Comparison of ENCODE assay signal across 26 mouse cellular contexts in the genomic region with DNA sequence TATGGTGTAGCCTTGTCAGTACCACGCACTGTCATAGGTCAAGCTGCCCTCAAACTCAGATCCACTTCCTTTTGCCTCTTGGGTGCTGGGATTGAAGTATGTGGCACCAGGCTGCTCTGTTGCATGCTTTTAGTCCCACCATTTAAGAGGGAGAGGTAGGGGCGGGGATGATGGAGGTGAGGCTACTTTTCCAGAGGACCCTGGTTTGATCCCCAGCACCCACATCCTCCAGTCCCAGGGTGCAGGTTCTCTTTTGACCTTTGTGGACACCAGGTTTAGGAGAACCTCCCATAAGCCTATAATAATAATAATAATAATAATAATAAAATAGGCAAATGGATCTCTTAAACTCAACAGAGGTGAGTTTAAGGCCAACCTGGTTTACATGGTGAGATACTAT.
"Had no signal": no experiment of that assay in that cellular context is flagged by ENCODE, and none has a peak within 500 bp of the region (broad histone marks: within the 10 kb centered on the region; RNA-seq: fewer than 3 reads in every experiment).

No protein-coding gene starts in this region.

- H3K4me2 ChIP-seq: embryonic facial prominence, embryonic 12.5 days; embryonic facial prominence, embryonic 13.5 days; embryonic facial prominence, embryonic 15.5 days; forebrain, embryonic 12.5 days; forebrain, embryonic 13.5 days; forebrain, embryonic 15.5 days had no signal

- H3K4me1 ChIP-seq: embryonic facial prominence, embryonic 13.5 days; forebrain, embryonic 12.5 days; forebrain, embryonic 13.5 days; forebrain, embryonic 15.5 days had no signal

- H3K9me3 ChIP-seq: embryonic facial prominence, embryonic 12.5 days; embryonic facial prominence, embryonic 13.5 days; embryonic facial prominence, embryonic 15.5 days; forebrain, embryonic 12.5 days; forebrain, embryonic 13.5 days; forebrain, embryonic 15.5 days; heart, embryonic 10.5 days had no signal

- H3K9ac ChIP-seq: embryonic facial prominence, embryonic 12.5 days; embryonic facial prominence, embryonic 13.5 days; embryonic facial prominence, embryonic 15.5 days; forebrain, embryonic 12.5 days; forebrain, embryonic 13.5 days; forebrain, embryonic 15.5 days; forebrain, postnatal 0 days had no signal

- ATAC-seq: forebrain, embryonic 13.5 days; forebrain, embryonic 14.5 days; forebrain, embryonic 15.5 days; forebrain, embryonic 16.5 days; forebrain, postnatal 0 days had no signal

- H3K27ac ChIP-seq: embryonic facial prominence, embryonic 10.5 days; embryonic facial prominence, embryonic 12.5 days; embryonic facial prominence, embryonic 13.5 days; embryonic facial prominence, embryonic 15.5 days; forebrain, embryonic 10.5 days; forebrain, embryonic 12.5 days; forebrain, embryonic 13.5 days; forebrain, embryonic 15.5 days; gastrocnemius, adult 2 months; heart, embryonic 10.5 days had no signal

- DNase-seq: cerebellum, adult 9-10 months; cerebellum, adult 9-11 months; cerebellum, postnatal 10 days; cerebellum, postnatal 14 days; cerebellum, postnatal 25 days; cerebellum, postnatal 36 days; embryo, embryonic 11 days; forebrain, postnatal 0 days; gastrocnemius, adult 2 months; gastrocnemius, postnatal 10 days; gastrocnemius, postnatal 14 days; gastrocnemius, postnatal 25 days; gastrocnemius, postnatal 36 days; heart, adult 18-20 months had no signal

- H3K27me3 ChIP-seq: embryonic facial prominence, embryonic 12.5 days; embryonic facial prominence, embryonic 13.5 days; embryonic facial prominence, embryonic 15.5 days; forebrain, embryonic 12.5 days; forebrain, embryonic 13.5 days; forebrain, embryonic 15.5 days had no signal

- H3K4me3 ChIP-seq: embryonic facial prominence, embryonic 10.5 days; embryonic facial prominence, embryonic 12.5 days; embryonic facial prominence, embryonic 13.5 days; embryonic facial prominence, embryonic 15.5 days; erythroblast, embryonic 14.5 days; forebrain, embryonic 10.5 days; forebrain, embryonic 12.5 days; forebrain, embryonic 13.5 days; forebrain, embryonic 15.5 days; gastrocnemius, adult 2 months; heart, embryonic 10.5 days had no signal
